Mouse (Mus musculus): ENCODE measurements around the gene BC051142. TPM values are rescaled to one million over a fixed set of nuclear protein-coding genes. Genes with fewer than 3 reads are reported as not detected.

BC051142 gene
- polyA plus RNA-seq (2012; rRNA removed; ENCODE audit: low replicate concordance) = 0.94 and 1.8 TPM in 2 replicates

DNA sequence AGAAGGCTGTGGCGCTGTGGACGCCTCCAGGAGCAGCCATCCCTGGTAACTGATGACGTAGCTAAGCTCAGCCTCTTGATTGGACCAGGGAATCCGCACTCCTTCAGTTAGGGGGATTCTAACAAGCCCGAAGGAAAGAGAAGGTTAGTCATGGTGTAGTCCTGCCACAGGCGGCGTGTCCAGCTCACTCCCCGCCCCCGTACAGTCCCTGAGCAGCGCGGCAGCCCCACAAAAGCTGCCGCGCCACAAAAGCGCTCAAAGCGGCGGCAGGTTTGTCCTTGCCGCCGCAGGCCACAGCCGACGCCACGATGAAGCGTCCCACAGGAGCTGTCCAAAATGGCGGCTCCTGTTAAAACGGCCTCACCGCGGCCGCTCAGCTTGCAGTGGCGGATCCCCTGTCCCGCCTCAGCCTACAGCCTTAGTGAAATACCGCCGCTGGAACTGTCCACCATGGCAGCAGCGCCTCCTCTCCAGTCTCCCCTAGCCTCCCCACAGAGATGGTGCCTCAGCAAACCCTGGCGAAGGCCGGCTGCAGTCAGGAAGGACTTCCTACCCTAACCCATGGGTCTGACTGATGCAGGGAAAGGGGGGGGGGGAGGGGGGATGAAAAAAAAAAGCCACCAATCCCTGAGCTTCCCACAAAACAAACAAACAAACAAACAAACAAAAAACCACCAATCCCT lies at the start of gene BC051142:
BC051142 (plus strand) TSS at position 110 of the 683 bp plus-strand sequence.

DNA sequence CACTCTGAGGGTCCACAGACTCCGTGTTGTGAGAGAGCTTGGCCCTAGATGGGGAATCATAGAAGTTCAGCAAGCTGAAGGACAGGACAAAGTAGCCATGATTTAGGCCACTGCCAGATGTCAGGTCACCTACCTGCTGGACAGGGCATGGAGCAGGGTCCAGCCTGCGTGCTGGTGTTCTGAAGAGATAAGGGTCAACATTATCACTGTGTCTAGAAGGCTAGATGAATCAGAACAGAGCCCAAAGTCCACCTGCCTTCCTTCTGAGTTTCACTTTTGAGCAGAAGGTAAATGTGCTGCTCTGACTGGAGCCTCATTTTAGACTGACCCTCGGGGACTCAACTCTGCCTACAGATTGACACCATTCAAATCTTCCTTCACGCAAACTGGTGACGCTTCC lies 44.1 kb upstream of the BC051142 start, which contains the start of gene Btnl2:
Btnl2 (plus strand) TSS at position 284 of the 400 bp plus-strand sequence.

GRCm38 (mm10) chr17:34376847-34377246 lies 21.8 kb upstream of the BC051142 start, which contains the start of gene Btnl1:
Gene Btnl1 (plus strand): TSS chr17:34377132.

GRCm38 (mm10) chr17:34477238-34478013 lies 78.8 kb downstream of the BC051142 start, which contains the start of gene Btnl4:
Gene Btnl4 (minus strand): TSS chr17:34477318.

Other genes starting within 250 kb of the BC051142 start
- 81.8 and 86.9 TPM in 2 replicates for gene H2-DMb1, start 245.7 kb upstream of the BC051142 start, polyA plus RNA-seq (2012; rRNA removed; ENCODE audit: low replicate concordance)
- 50.0 and 54.7 TPM in 2 replicates for gene Tap1, start 211.3 kb upstream of the BC051142 start, polyA plus RNA-seq (2012; rRNA removed; ENCODE audit: low replicate concordance)
- gene Psmb9, start 211.1 kb upstream of the BC051142 start, polyA plus RNA-seq (2012; rRNA removed; ENCODE audit: low replicate concordance) = 69.5 and 80.5 TPM in 2 replicates
- 118 and 150 TPM in 2 replicates for gene Psmb8, start 201.1 kb upstream of the BC051142 start, polyA plus RNA-seq (2012; rRNA removed; ENCODE audit: low replicate concordance)
- gene Tap2, start 195.3 kb upstream of the BC051142 start, polyA plus RNA-seq (2012; rRNA removed; ENCODE audit: low replicate concordance) = 59.2 and 66.5 TPM in 2 replicates
- gene H2-Ob, start 159.9 kb upstream of the BC051142 start, polyA plus RNA-seq (2012; rRNA removed; ENCODE audit: low replicate concordance) = 4.2 and 6.1 TPM in 2 replicates
- gene H2-Ab1, start 141.1 kb upstream of the BC051142 start, polyA plus RNA-seq (2012; rRNA removed; ENCODE audit: low replicate concordance) = 701 and 1,325 TPM in 2 replicates
- gene H2-Aa, start 111.0 kb upstream of the BC051142 start, polyA plus RNA-seq (2012; rRNA removed; ENCODE audit: low replicate concordance) = 503 and 676 TPM in 2 replicates
- gene H2-Eb1, start 93.0 kb upstream of the BC051142 start, polyA plus RNA-seq (2012; rRNA removed; ENCODE audit: low replicate concordance) = 257 and 334 TPM in 2 replicates
- gene H2-Eb2, start 73.2 kb upstream of the BC051142 start, polyA plus RNA-seq (2012; rRNA removed; ENCODE audit: low replicate concordance) = 0.09 and 0.17 TPM in 2 replicates
- gene Btnl2, start 44.0 kb upstream of the BC051142 start, polyA plus RNA-seq (2012; rRNA removed; ENCODE audit: low replicate concordance) = 1.3 TPM in 2 replicates
- gene Btnl1, start 21.7 kb upstream of the BC051142 start, polyA plus RNA-seq (2012; rRNA removed; ENCODE audit: low replicate concordance) = not detected in 2 replicates
- gene Btnl4, start 78.5 kb downstream of the BC051142 start, polyA plus RNA-seq (2012; rRNA removed; ENCODE audit: low replicate concordance) = 0.40 TPM in 1 of 2 replicates, not detected in the other
- not detected in 2 replicates for gene Btnl6, start 118.5 kb downstream of the BC051142 start, polyA plus RNA-seq (2012; rRNA removed; ENCODE audit: low replicate concordance)
- gene Notch4, start 165.4 kb downstream of the BC051142 start, polyA plus RNA-seq (2012; rRNA removed; ENCODE audit: low replicate concordance) = 22.4 and 68.7 TPM in 2 replicates
- gene Gpsm3, start 191.0 kb downstream of the BC051142 start, polyA plus RNA-seq (2012; rRNA removed; ENCODE audit: low replicate concordance) = 14.5 and 19.6 TPM in 2 replicates
- 51.4 and 93.8 TPM in 2 replicates for gene Pbx2, start 192.4 kb downstream of the BC051142 start, polyA plus RNA-seq (2012; rRNA removed; ENCODE audit: low replicate concordance)
- 2.8 and 4.0 TPM in 2 replicates for gene Ager, start 199.0 kb downstream of the BC051142 start, polyA plus RNA-seq (2012; rRNA removed; ENCODE audit: low replicate concordance)
- gene Rnf5, start 204.9 kb downstream of the BC051142 start, polyA plus RNA-seq (2012; rRNA removed; ENCODE audit: low replicate concordance) = 90.6 and 100 TPM in 2 replicates
- gene Agpat1, start 205.4 kb downstream of the BC051142 start, polyA plus RNA-seq (2012; rRNA removed; ENCODE audit: low replicate concordance) = 234 and 241 TPM in 2 replicates
- 5.7 and 6.5 TPM in 2 replicates for gene Egfl8, start 217.2 kb downstream of the BC051142 start, polyA plus RNA-seq (2012; rRNA removed; ENCODE audit: low replicate concordance)
- 51.8 and 56.8 TPM in 2 replicates for gene Ppt2, start 229.7 kb downstream of the BC051142 start, polyA plus RNA-seq (2012; rRNA removed; ENCODE audit: low replicate concordance)
- gene Prrt1, start 230.7 kb downstream of the BC051142 start, polyA plus RNA-seq (2012; rRNA removed; ENCODE audit: low replicate concordance) = 3.7 and 6.6 TPM in 2 replicates
- 6.4 and 7.2 TPM in 2 replicates for gene Fkbpl, start 245.9 kb downstream of the BC051142 start, polyA plus RNA-seq (2012; rRNA removed; ENCODE audit: low replicate concordance)
- gene Atf6b, start 248.3 kb downstream of the BC051142 start, polyA plus RNA-seq (2012; rRNA removed; ENCODE audit: low replicate concordance) = 65.5 and 103 TPM in 2 replicates